Mouse (Mus musculus) frontal cortex, adult 2 months (tissue): ENCODE measurements at regions not wholly inside any gene's neighbourhood (a gene's known extent, or its start where the extent isn't known, plus 50 kb on each side); places are given as distances from the start of the nearest gene placed in this dataset.

Experiments
- DNase-seq, 2 experiments: peaks; one replicate each; pipeline ENCODE4 v3.0.0; 2022; ENCODE audit warnings: low spot score in 1 of 2; ENCODE audit errors: extremely low spot score in 1 of 2

- no peak for DNase-seq
These were observed 205.2 kb upstream of the Ppp2r2d start for GRCm38 (mm10) chr7:138640492-138641165.

DNA sequence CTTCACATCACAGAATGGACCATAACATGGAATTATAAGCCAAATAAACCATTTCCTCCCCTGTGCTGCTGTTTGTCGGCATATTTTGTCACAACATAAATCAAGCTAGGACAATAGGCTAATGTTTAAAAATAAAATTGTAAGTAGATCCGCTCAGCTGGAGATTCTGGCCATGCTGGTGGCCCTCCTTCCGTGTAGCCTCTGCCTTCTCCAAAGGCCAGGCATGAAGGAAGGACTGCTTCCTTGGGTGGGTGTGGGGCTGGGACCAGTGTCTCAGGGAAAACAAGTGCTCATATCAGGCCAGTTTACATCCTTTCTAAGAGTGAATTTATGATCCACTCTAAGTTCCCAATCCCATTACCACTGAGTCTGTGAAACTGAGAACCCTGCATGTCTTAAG is 206.3 kb upstream of the Ppp2r2d start:
- no peak for DNase-seq

DNA sequence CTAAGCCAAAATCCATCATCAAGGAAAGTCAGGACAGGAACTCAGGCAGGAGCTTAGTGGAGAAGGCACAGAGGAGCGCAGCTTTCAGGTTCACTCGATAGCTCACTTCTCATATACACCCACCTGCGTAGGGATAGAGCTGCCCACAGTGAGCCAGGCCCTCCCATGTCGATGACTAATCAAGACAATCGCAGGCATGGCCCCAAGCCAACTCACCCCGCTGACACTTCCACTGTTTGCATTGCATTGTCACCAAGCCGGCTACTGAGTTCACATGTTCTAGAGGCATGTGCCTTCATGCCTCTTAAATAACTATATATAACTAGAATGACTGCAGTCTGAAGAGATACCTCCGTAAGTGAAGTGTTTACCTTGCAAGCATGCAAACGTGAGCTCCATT is 219.8 kb upstream of the Ppp2r2d start:
- no peak for DNase-seq

GRCm38 (mm10) chr7:138620896-138621655 is 223.5 kb upstream of the Tcerg1l start:
- peak in 1 of 2 experiments; percentile 50 for DNase-seq

GRCm38 (mm10) chr7:138620080-138620684 is 222.7 kb upstream of the Tcerg1l start:
- DNase-seq = peak; percentile 17 to 42

DNA sequence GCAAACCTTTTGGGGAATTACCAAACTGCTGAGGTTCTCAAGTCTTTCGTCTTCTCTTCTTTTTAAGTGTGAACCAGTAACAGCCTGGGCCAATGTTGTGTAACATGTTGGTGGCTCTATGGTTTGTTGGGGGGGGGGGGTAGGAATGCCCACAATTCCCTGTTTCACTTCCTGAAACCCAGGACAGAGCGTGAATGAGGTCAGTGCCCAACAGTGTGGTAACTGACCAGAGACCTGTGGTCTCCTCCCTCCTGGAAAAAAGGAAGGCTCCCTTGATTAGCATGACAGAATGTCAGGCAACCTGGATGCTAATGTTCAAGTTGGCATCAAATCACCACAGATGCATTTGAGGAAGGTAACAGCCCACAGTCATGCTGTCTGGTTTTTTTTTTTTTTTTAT is 218.9 kb upstream of the Tcerg1l start:
- no peak for DNase-seq

DNA sequence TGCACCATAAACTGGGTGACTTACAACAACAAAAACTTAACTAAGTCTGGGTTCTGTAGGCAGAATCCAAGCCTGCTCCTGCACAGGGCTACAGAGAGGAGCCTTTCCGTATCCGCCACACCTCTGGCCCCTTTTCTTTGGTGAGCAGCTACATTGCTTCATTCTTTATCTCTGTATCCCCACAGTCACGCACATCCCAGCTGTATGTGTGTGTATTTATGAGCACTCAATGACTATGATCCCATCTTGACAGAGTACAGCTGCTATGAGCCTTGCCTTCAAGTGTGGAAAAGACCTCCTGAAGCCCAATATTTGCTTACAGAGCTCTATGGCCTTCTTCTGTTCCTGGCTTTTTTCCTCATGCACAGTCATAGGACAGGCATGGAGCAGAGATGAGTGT is 212.1 kb upstream of the Tcerg1l start:
- DNase-seq = no peak

- no peak for DNase-seq
These were observed 211.6 kb upstream of the Tcerg1l start for GRCm38 (mm10) chr7:138609124-138609523.

GRCm38 (mm10) chr7:138606363-138606964 is 208.9 kb upstream of the Tcerg1l start:
- no peak for DNase-seq

GRCm38 (mm10) chr7:138605923-138606322 is 208.4 kb upstream of the Tcerg1l start:
- DNase-seq = no peak

- no peak for DNase-seq
These were observed 204.2 kb upstream of the Tcerg1l start for GRCm38 (mm10) chr7:138601749-138602148.

DNA sequence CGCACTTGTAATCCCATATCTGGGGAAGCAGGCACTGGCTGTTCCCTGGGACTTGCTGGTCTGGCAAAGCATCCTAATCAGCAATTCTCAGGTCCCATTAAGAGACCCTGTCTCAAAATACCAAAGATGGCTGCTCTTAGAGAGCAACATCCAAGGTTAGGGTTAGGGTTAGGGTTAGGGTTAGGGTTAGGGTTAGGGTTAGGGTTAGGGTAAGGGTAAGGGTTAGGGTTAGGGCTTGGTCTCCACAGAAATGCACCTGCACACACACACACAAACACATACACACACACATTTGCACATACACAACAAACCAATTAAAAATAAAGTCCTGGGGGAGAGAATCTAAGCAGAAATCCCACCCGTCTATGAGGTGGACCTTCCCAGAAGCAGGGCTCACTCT is 195.8 kb upstream of the Tcerg1l start:
- DNase-seq = no peak

DNA sequence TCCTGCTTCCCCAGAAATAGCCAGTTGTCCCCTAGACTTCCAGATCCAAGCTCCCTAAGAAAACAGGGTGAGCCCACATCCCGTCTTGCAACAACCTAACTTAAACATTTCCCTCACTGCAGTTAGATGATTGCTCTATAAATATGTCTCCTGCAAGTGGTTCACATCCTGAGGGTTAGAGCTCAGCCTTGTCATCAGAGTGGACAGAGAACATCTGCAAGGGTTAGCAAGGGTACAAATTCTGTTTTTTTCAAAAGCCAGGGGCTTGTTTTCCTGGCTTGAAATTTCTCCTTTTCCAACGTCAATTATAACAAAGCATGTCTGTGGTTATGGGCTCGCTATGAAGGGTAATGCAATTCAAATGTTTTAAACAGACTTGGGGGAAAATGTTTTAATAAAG is 169.8 kb upstream of the Tcerg1l start:
- DNase-seq = no peak

- DNase-seq = no peak
These were observed 154.1 kb upstream of the Tcerg1l start for GRCm38 (mm10) chr7:138551629-138552028.

GRCm38 (mm10) chr7:138547881-138548280 is 150.4 kb upstream of the Tcerg1l start:
- DNase-seq = peak; percentile 15 to 19

- DNase-seq = no peak
These were observed 140.7 kb upstream of the Tcerg1l start for GRCm38 (mm10) chr7:138538048-138538831.

- DNase-seq = peak in 1 of 2 experiments; percentile 16
These were observed 128.6 kb upstream of the Tcerg1l start for GRCm38 (mm10) chr7:138526143-138526542.

- no peak for DNase-seq
These were observed 127.4 kb upstream of the Tcerg1l start for GRCm38 (mm10) chr7:138524936-138525335.

DNA sequence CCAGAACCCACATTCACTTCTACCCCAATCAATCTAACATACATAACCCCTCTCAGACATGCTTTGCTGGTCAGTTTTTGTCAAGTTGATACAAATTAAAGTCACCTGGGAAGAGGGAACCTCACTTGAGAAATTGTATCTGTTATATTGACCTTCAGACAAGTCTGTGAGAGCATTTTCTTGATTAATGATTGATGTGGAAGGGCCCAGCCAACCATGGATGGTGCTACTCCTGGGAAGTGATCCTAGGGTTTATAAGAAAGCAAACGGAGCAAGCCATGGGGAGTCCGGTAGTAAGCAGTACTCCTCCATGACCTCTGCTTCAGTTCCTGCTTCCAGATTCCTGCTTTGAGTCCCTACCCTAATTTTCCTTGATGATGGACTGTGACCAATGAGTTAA is 116.6 kb upstream of the Tcerg1l start:
- no peak for DNase-seq

DNA sequence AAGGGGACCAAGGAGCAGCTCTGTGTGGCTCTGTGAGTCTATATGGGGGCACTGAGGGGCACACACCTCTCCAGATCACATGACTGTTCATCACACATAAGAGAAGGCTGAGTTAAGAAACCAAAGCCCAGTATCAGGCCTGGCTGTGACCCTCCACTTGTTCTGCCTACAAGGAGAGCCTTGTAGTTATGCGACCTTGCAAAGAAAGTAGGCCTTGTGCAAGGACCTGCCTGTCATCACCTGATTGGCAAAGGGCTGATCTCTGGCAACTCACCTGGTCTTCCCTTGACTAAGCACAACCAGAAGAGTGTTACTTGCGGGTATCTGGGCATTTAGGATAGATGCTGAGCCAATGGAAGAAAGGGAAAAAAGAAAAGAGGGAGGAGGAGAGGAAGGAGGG is 107.7 kb upstream of the Tcerg1l start:
- DNase-seq = no peak

DNA sequence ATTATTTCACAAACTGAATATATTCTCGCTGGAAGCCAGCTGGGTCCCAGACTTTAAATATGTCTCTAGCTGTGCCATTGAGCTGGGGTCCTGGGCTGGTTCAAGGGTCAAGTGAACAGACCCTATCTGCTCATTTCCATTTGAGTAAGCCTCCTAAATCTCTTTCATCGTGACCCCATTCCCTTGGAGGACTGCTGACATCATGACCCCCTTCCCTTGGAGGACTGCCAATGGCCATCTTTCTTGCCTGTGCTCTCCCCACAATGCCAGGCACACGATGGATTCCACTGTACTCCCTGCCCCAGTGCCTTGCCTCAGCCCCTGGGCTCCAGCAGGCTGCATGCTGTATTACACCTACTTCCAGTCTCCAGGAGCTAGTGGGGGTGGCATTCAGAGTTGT is 106.5 kb upstream of the Tcerg1l start:
- no peak for DNase-seq
